Mouse (Mus musculus): ENCODE data around the gene B4galnt1. TPM values are rescaled to one million over a fixed set of nuclear protein-coding genes. Genes with fewer than 3 reads are reported as not detected.
"Not testable (repeated sequence)": the region's sequence is repeated elsewhere in the genome, so short reads cannot be mapped to it uniquely, and the experiment has no call there.

Gene B4galnt1
- total and polyA plus RNA-seq, 3 experiments: 0.98 to 17.5 (median 2.3) TPM

DNA sequence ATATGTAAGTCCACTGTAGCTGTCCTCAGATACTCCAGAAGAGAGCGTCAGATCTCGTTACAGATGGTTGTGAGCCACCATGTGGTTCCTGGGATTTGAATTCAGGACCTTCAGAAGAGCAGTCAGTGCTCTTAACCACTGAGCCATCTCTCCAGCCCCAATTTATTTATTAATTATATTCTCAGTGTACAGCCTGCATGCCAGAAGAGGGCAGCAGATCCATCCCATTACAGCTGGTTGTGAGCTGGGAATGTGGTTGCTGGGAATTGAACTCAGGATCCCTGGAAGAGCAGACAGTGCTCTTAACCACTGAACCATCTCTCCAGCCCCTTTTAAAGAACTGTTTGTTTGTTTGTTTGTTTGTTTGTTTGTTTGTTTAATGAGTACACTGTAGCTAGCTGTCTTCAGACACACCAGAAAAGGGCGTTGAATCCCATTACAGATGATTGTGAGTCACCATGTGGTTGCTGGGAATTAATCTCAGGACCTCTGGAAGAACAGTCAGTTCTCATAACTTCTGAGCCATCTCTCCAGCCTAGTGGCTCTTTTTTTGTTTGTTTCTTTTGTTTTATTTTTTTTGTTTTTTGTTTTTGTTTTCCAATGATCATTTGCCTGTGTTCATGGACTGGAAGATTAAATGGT is 30.5 kb upstream of the B4galnt1 start:
- DNase-seq (ENCODE audit: extremely low read depth); in situ Hi-C loops (cut with MboI; ENCODE audit: low pct_ligation_motif_present, low pct_unique_long_range_greater_than_20kb, low sequenced_read_pairs); H3K79me2 ChIP-seq (replicated peaks; ENCODE audit: control insufficient read depth, extremely low read depth, insufficient read depth, poor library complexity, severe bottlenecking); H3K9ac ChIP-seq (ENCODE audit: insufficient read depth, low read depth); H3K36me3 ChIP-seq (replicated peaks in 1 of 2; ENCODE audit: control insufficient read depth in 1 of 2, insufficient read depth in 1 of 2, low read length in 1 of 2); H3K27me3 ChIP-seq (replicated peaks); H3K4me3 ChIP-seq (replicated peaks in 1 of 3; ENCODE audit: low read depth in 2 of 3, low read length in 2 of 3, poor library complexity in 1 of 3); H3K27ac ChIP-seq (ENCODE audit: insufficient read depth, low read depth); H3K9me3 ChIP-seq (replicated peaks; ENCODE audit: low read length); H3K4me2 ChIP-seq (ENCODE audit: insufficient read depth, low read depth, poor library complexity, severe bottlenecking); dilution Hi-C loops (cut with MboI; ENCODE audit: extremely low pct_ligation_motif_present, extremely low pct_unique_long_range_greater_than_20kb, low sequenced_read_pairs): not testable (repeated sequence)
- TF ChIP-seq CTCF (conservative IDR thresholded peaks at IDR 0.05 in 1 of 2, IDR thresholded peaks at IDR 0.05 in 1 of 2; ENCODE audit: low read depth in 2 of 2, low read length in 2 of 2): peak in 1 of 2 experiments; percentile 37; a peak in 2 of 4 replicates
- TF ChIP-seq RAD21 (IDR thresholded peaks at IDR 0.05; ENCODE audit: low read depth, low read length): peak; percentile 22
- peaks cover 7 to 33% of the 10 kb centered on the region in 2 experiments; a peak in 3 of 4 replicates for H3K4me1 ChIP-seq (ENCODE audit: control insufficient read depth in 1 of 2, insufficient read depth in 2 of 2)

DNA sequence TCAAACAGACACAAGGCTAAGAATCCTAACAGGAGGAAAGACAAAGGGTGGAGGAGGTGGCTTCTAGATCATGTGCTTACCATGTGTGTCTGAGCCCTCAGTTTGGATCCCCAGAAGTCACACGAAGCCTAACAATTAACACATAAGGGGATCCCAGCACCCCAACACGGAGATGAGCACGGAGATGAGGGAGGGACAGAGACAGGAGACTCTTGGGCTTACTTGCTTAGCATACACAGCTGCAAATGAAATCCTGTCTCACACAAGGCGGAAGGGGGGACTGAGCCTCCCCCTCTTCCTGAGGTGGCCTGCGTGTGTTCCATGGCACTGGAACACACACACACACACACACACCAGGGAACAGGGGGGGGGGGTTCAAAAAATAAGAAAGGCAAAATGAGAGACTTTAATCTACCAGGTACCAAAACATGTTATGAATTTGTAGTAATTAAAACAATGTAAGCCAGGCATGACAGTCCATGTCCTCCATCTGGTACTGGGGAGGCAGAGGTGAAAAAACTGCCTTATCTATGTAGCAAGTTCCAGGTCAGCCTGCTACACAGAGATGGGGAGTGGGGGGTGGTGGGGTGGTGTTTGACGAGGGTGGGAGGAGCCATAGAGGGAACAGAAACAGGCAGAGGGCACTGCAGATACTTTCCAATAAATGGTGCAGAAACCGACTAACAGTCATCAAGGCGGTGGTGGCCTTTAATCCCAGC is 29.7 kb upstream of the B4galnt1 start:
- Histone ChIP-seq H3K79me2 (replicated peaks; ENCODE audit: control insufficient read depth, extremely low read depth, insufficient read depth, poor library complexity, severe bottlenecking) (no peaks in the 10 kb centered on the region), H3K36me3 (replicated peaks in 1 of 2; ENCODE audit: control insufficient read depth in 1 of 2, insufficient read depth in 1 of 2, low read length in 1 of 2) (no peaks in the 10 kb centered on the region), H3K27me3 (replicated peaks) (no peaks in the 10 kb centered on the region), H3K9me3 (replicated peaks; ENCODE audit: low read length) (no peaks in the 10 kb centered on the region), H3K4me3 (replicated peaks in 1 of 3; ENCODE audit: low read depth in 2 of 3, low read length in 2 of 3, poor library complexity in 1 of 3) (no peak overlapping the region), H3K4me1 (ENCODE audit: control insufficient read depth in 1 of 2, insufficient read depth in 2 of 2) (peaks cover 7 to 33% of the 10 kb centered on the region in 2 experiments; a peak in 3 of 4 replicates), H3K27ac (ENCODE audit: insufficient read depth, low read depth) (no peak overlapping the region), H3K4me2 (ENCODE audit: insufficient read depth, low read depth, poor library complexity, severe bottlenecking) (no peak overlapping the region), H3K9ac (ENCODE audit: insufficient read depth, low read depth) (no peak overlapping the region)
- in situ Hi-C loops (cut with MboI; ENCODE audit: low pct_ligation_motif_present, low pct_unique_long_range_greater_than_20kb, low sequenced_read_pairs) (no loop called here), dilution Hi-C loops (cut with MboI; ENCODE audit: extremely low pct_ligation_motif_present, extremely low pct_unique_long_range_greater_than_20kb, low sequenced_read_pairs) (no loop called here)
- no peak for TF ChIP-seq TCF12 (IDR thresholded peaks at IDR 0.05; ENCODE audit: low read depth, low read length)
- no peak for TF ChIP-seq SIN3A (IDR thresholded peaks at IDR 0.05; ENCODE audit: low read length)
- no peak for TF ChIP-seq POLR2AphosphoS2 (IDR thresholded peaks at IDR 0.05; ENCODE audit: low read depth, low read length)
- TF ChIP-seq ETS1 (conservative IDR thresholded peaks at IDR 0.05; ENCODE audit: low read depth, low read length): no peak
- TF ChIP-seq NRF1 (IDR thresholded peaks at IDR 0.05; ENCODE audit: low read depth, low read length): no peak
- no peak for DNase-seq (ENCODE audit: extremely low read depth)

DNA sequence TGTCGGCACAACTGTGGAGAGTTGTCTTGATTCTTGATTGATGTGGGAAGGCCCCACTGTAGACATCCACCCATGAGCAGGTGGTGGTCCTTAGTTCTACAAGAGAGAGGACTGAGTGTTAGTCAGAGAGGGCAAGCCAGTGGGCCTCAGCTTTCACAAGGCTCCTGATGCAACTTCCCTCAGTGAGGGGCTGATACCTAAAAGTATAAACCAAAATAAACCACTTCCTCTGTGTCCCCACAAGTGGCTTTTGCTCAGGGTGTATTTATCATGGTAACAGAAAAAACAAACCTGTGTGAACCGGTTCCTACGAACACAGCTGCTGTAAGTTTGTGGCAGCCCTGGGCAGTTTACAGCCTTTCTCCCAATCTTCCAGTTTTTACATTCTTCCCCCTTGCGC is 28.5 kb upstream of the B4galnt1 start:
- no peak for DNase-seq (ENCODE audit: extremely low read depth)
- TF ChIP-seq PAX5 (IDR thresholded peaks at IDR 0.05; ENCODE audit: low read length): no peak
- TF ChIP-seq SMC3 (IDR thresholded peaks at IDR 0.05; ENCODE audit: low read depth, low read length): no peak
- no peak for TF ChIP-seq RCOR1 (conservative IDR thresholded peaks at IDR 0.05; ENCODE audit: low read depth, low read length)
- Histone ChIP-seq H3K27ac (ENCODE audit: insufficient read depth, low read depth) (no peak overlapping the region), H3K27me3 (replicated peaks) (no peaks in the 10 kb centered on the region), H3K36me3 (replicated peaks in 1 of 2; ENCODE audit: control insufficient read depth in 1 of 2, insufficient read depth in 1 of 2, low read length in 1 of 2) (no peaks in the 10 kb centered on the region), H3K79me2 (replicated peaks; ENCODE audit: control insufficient read depth, extremely low read depth, insufficient read depth, poor library complexity, severe bottlenecking) (no peaks in the 10 kb centered on the region), H3K9me3 (replicated peaks; ENCODE audit: low read length) (no peaks in the 10 kb centered on the region), H3K4me2 (ENCODE audit: insufficient read depth, low read depth, poor library complexity, severe bottlenecking) (no peak overlapping the region), H3K9ac (ENCODE audit: insufficient read depth, low read depth) (no peak overlapping the region), H3K4me1 (ENCODE audit: control insufficient read depth in 1 of 2, insufficient read depth in 2 of 2) (peaks cover 6 to 36% of the 10 kb centered on the region in 2 experiments), H3K4me3 (replicated peaks in 1 of 3; ENCODE audit: low read depth in 2 of 3, low read length in 2 of 3, poor library complexity in 1 of 3) (no peak overlapping the region)
- in situ Hi-C loops (cut with MboI; ENCODE audit: low pct_ligation_motif_present, low pct_unique_long_range_greater_than_20kb, low sequenced_read_pairs) (no loop called here), dilution Hi-C loops (cut with MboI; ENCODE audit: extremely low pct_ligation_motif_present, extremely low pct_unique_long_range_greater_than_20kb, low sequenced_read_pairs) (no loop called here)

All from CH12.LX (cell line).